Mouse (Mus musculus) midbrain, embryonic 13.5 days (tissue): ENCODE results near the gene Bri3bp. TPM values are rescaled to one million over a fixed set of nuclear protein-coding genes. Genes with fewer than 3 reads are reported as not detected.
A peak's percentile ranks its signal among the peaks of the same experiment; 100 is the strongest.

ENCODE experiments used
- ATAC-seq: fragments of 200-750 bp; cut with Nextera tagmentation; 2 replicates; pipeline ENCODE4 v1.8.0; 2017; ENCODE audit warnings: mild to moderate bottlenecking, moderate TSS enrichment, moderate library complexity
- H3K27ac ChIP-seq: fragments of 300-500 bp; sonication (generic); 2 replicates; pipeline ENCODE4 v1.5.1; 2015; ENCODE audit warnings: inconsistent platforms, mild to moderate bottlenecking, moderate library complexity
- H3K27me3 ChIP-seq: fragments of 300-500 bp; sonication (generic); 2 replicates; pipeline ENCODE4 v1.6.1; 2015; ENCODE audit warnings: mild to moderate bottlenecking, inconsistent platforms
- H3K36me3 ChIP-seq: fragments of 300-500 bp; sonication (generic); 2 replicates; pipeline ENCODE4 v1.6.1; 2015; ENCODE audit warnings: mild to moderate bottlenecking, inconsistent platforms
- H3K4me1 ChIP-seq: fragments of 300-500 bp; sonication (generic); replicated peaks from 2 replicates; pipeline ENCODE4 v1.6.1; 2015; ENCODE audit warnings: inconsistent platforms
- H3K4me2 ChIP-seq: fragments of 300-500 bp; sonication (generic); replicated peaks from 2 replicates; pipeline ENCODE4 v1.6.1; 2015; ENCODE audit warnings: moderate library complexity, mild to moderate bottlenecking, inconsistent platforms
- H3K4me3 ChIP-seq: fragments of 300-500 bp; sonication (generic); replicated peaks from 2 replicates; pipeline ENCODE4 v1.5.1; 2015; ENCODE audit warnings: mild to moderate bottlenecking, inconsistent platforms
- H3K9ac ChIP-seq: fragments of 300-500 bp; sonication (generic); replicated peaks from 2 replicates; pipeline ENCODE4 v1.6.1; 2015; ENCODE audit warnings: mild to moderate bottlenecking, inconsistent platforms
- H3K9me3 ChIP-seq: fragments of 300-500 bp; sonication (generic); 2 replicates; pipeline ENCODE4 v1.6.1; 2016; ENCODE audit warnings: mild to moderate bottlenecking, inconsistent platforms
- WGBS: fragments of 180-500 bp; shearing (Covaris S2); methylation state at CpG from one replicate; pipeline ENCODE4 v1.1.7; 2015; 5-methylcytosine and 5-hydroxymethylcytosine counted together
- polyA plus RNA-seq: library from polyadenylated mRNA; unstranded; fragments of >200 nt; fragmentation: Nextera tagmentation; extraction: Ambion mirVana; gene quantifications from 2 replicates; pipeline ENCODE4 v1.2.1, GENCODE M21; 2015

Bri3bp gene
- polyA plus RNA-seq, 1 experiment from 2014 or later, result 29.6 TPM

- Histone ChIP-seq H3K9ac (no peak overlapping the region), H3K4me2 (no peak overlapping the region), H3K9me3 (no peaks in the 10 kb centered on the region), H3K27me3 (no peaks in the 10 kb centered on the region), H3K27ac (no peak overlapping the region), H3K4me1 (peaks cover 9% of the 10 kb centered on the region), H3K36me3 (peaks cover 58% of the 10 kb centered on the region), H3K4me3 (no peak overlapping the region)
- ATAC-seq, result no peak
- 57% methylated on average over 17 of the region's 17 CpGs for WGBS
These were observed 51.2 kb downstream of the Bri3bp start for GRCm38 (mm10) chr5:125492379-125493092.

GRCm38 (mm10) chr5:125493093-125493423 lies 51.7 kb downstream of the Bri3bp start:
- Histone ChIP-seq H3K4me2 (no peak overlapping the region), H3K36me3 (peaks cover 57% of the 10 kb centered on the region), H3K9me3 (no peaks in the 10 kb centered on the region), H3K27me3 (no peaks in the 10 kb centered on the region), H3K9ac (no peak overlapping the region), H3K27ac (no peak overlapping the region), H3K4me3 (no peak overlapping the region), H3K4me1 (peaks cover 4% of the 10 kb centered on the region)
- 57% methylated on average over 5 of the region's 5 CpGs for WGBS
- ATAC-seq, result no peak

- H3K4me3 ChIP-seq, result no peak overlapping the region
- H3K4me1 ChIP-seq, result no peaks in the 10 kb centered on the region
- no peak for ATAC-seq
- no peak overlapping the region for H3K4me2 ChIP-seq
- H3K36me3 ChIP-seq, result peaks cover 55% of the 10 kb centered on the region
- no peak overlapping the region for H3K9ac ChIP-seq
- 93% methylated on average over 10 of the region's 10 CpGs for WGBS
- H3K9me3 ChIP-seq, result no peaks in the 10 kb centered on the region
- no peaks in the 10 kb centered on the region for H3K27me3 ChIP-seq
- H3K27ac ChIP-seq, result no peak overlapping the region
These were observed 54.3 kb downstream of the Bri3bp start for GRCm38 (mm10) chr5:125495655-125496054.

- H3K9ac ChIP-seq, result peak overlapping the region; percentile 50; the same call in 1 of the 2 replicates
- H3K4me3 ChIP-seq, result no peak overlapping the region
- peak; percentile 91 for ATAC-seq
- peaks cover 44% of the 10 kb centered on the region for H3K36me3 ChIP-seq
- WGBS, result 68% methylated on average over 12 of the region's 12 CpGs
- H3K4me1 ChIP-seq, result peaks cover 6% of the 10 kb centered on the region; the same call in 1 of the 2 replicates
- H3K27me3 ChIP-seq, result no peaks in the 10 kb centered on the region
- no peak overlapping the region for H3K4me2 ChIP-seq
- H3K9me3 ChIP-seq, result no peaks in the 10 kb centered on the region
- no peak overlapping the region for H3K27ac ChIP-seq
These were observed 56.6 kb downstream of the Bri3bp start for GRCm38 (mm10) chr5:125497821-125498600.

- WGBS, result 90% methylated on average over 6 of the region's 6 CpGs
- no peak for ATAC-seq
These were observed 60.1 kb downstream of the Bri3bp start for GRCm38 (mm10) chr5:125501505-125501904.

GRCm38 (mm10) chr5:125502186-125502585 lies 60.8 kb downstream of the Bri3bp start:
- ATAC-seq, result no peak
- peaks cover 42% of the 10 kb centered on the region for H3K36me3 ChIP-seq
- H3K4me2 ChIP-seq, result no peak overlapping the region
- no peaks in the 10 kb centered on the region for H3K27me3 ChIP-seq
- WGBS, result 61% methylated on average over 3 of the region's 3 CpGs
- H3K9me3 ChIP-seq, result no peaks in the 10 kb centered on the region
- peaks cover 6% of the 10 kb centered on the region; the same call in 1 of the 2 replicates for H3K4me1 ChIP-seq
- H3K27ac ChIP-seq, result no peak overlapping the region; the same call in 1 of the 2 replicates
- 0 out of 2 replicates have a peak overlapping the region, but pooled peaks have one; percentile 19 for H3K9ac ChIP-seq
- H3K4me3 ChIP-seq, result no peak overlapping the region

More at GRCm38 (mm10) chr5:125501505-125501904, 60.1 kb downstream of the Bri3bp start:
- Histone ChIP-seq H3K9ac (no peak overlapping the region), H3K4me1 (peaks cover 6% of the 10 kb centered on the region; the same call in 1 of the 2 replicates), H3K27me3 (no peaks in the 10 kb centered on the region), H3K9me3 (no peaks in the 10 kb centered on the region), H3K4me3 (no peak overlapping the region), H3K27ac (no peak overlapping the region), H3K36me3 (peaks cover 38% of the 10 kb centered on the region), H3K4me2 (no peak overlapping the region)

- 95% methylated on average over 6 of the region's 6 CpGs for WGBS
These were observed 62.3 kb downstream of the Bri3bp start for GRCm38 (mm10) chr5:125503628-125504027.

GRCm38 (mm10) chr5:125504692-125505091 lies 63.3 kb downstream of the Bri3bp start:
- H3K36me3 ChIP-seq, result peaks cover 59% of the 10 kb centered on the region
- H3K4me1 ChIP-seq, result peaks cover 6% of the 10 kb centered on the region; the same call in 1 of the 2 replicates
- H3K27ac ChIP-seq, result no peak overlapping the region
- H3K27me3 ChIP-seq, result no peaks in the 10 kb centered on the region
- no peak overlapping the region for H3K4me2 ChIP-seq
- no peak overlapping the region for H3K4me3 ChIP-seq
- H3K9me3 ChIP-seq, result no peaks in the 10 kb centered on the region
- H3K9ac ChIP-seq, result no peak overlapping the region
- 71% methylated on average over 11 of the region's 11 CpGs for WGBS
- no peak for ATAC-seq

More at GRCm38 (mm10) chr5:125503628-125504027, 62.3 kb downstream of the Bri3bp start:
- no peaks in the 10 kb centered on the region for H3K27me3 ChIP-seq
- no peak for ATAC-seq
- H3K4me3 ChIP-seq, result no peak overlapping the region
- H3K27ac ChIP-seq, result no peak overlapping the region
- H3K9me3 ChIP-seq, result no peaks in the 10 kb centered on the region
- no peak overlapping the region for H3K4me2 ChIP-seq
- peaks cover 6% of the 10 kb centered on the region; the same call in 1 of the 2 replicates for H3K4me1 ChIP-seq
- H3K9ac ChIP-seq, result no peak overlapping the region
- peaks cover 51% of the 10 kb centered on the region for H3K36me3 ChIP-seq

GRCm38 (mm10) chr5:125505968-125506367 lies 64.6 kb downstream of the Bri3bp start:
- Histone ChIP-seq H3K4me1 (peaks cover 6% of the 10 kb centered on the region; the same call in 1 of the 2 replicates), H3K4me2 (no peak overlapping the region), H3K9me3 (no peaks in the 10 kb centered on the region), H3K36me3 (peaks cover 61% of the 10 kb centered on the region), H3K4me3 (no peak overlapping the region), H3K27me3 (no peaks in the 10 kb centered on the region), H3K9ac (no peak overlapping the region), H3K27ac (no peak overlapping the region)
- ATAC-seq, result no peak
- 90% methylated on average over 15 of the region's 15 CpGs for WGBS

GRCm38 (mm10) chr5:125507582-125507981 lies 66.2 kb downstream of the Bri3bp start:
- Histone ChIP-seq H3K27ac (no peak overlapping the region), H3K4me3 (no peak overlapping the region), H3K27me3 (no peaks in the 10 kb centered on the region), H3K4me1 (0 out of 2 replicates have a peak, but pooled peaks cover 1% of the 10 kb centered on the region), H3K9me3 (no peaks in the 10 kb centered on the region), H3K9ac (no peak overlapping the region), H3K4me2 (no peak overlapping the region), H3K36me3 (peaks cover 71% of the 10 kb centered on the region)
- no peak for ATAC-seq
- WGBS, result 91% methylated on average over 9 of the region's 9 CpGs

GRCm38 (mm10) chr5:125508006-125508405 lies 66.6 kb downstream of the Bri3bp start:
- Histone ChIP-seq H3K4me2 (no peak overlapping the region), H3K9ac (no peak overlapping the region), H3K27me3 (no peaks in the 10 kb centered on the region), H3K9me3 (no peaks in the 10 kb centered on the region), H3K4me1 (no peaks in the 10 kb centered on the region), H3K4me3 (no peak overlapping the region), H3K36me3 (peaks cover 76% of the 10 kb centered on the region), H3K27ac (no peak overlapping the region)
- WGBS, result 94% methylated on average over 10 of the region's 10 CpGs
- no peak for ATAC-seq

GRCm38 (mm10) chr5:125509541-125509940 lies 68.2 kb downstream of the Bri3bp start:
- no peak for ATAC-seq
- H3K4me3 ChIP-seq, result no peak overlapping the region
- 51% methylated on average over 5 of the region's 5 CpGs for WGBS

More at GRCm38 (mm10) chr5:125509541-125509940, 68.2 kb downstream of the Bri3bp start:
- no peak overlapping the region for H3K9ac ChIP-seq
- peaks cover 78% of the 10 kb centered on the region for H3K36me3 ChIP-seq
- H3K4me2 ChIP-seq, result no peak overlapping the region
- H3K9me3 ChIP-seq, result no peaks in the 10 kb centered on the region
- H3K27ac ChIP-seq, result no peak overlapping the region
- no peaks in the 10 kb centered on the region for H3K4me1 ChIP-seq
- no peaks in the 10 kb centered on the region for H3K27me3 ChIP-seq
